Mouse (Mus musculus): Measurements from ENCODE around the gene Macc1. TPM values are rescaled to one million over a fixed set of nuclear protein-coding genes. Genes with fewer than 3 reads are reported as not detected.

The Macc1 gene
- polyA plus RNA-seq (2015; fragmentation: Nextera tagmentation; extraction: Ambion mirVana) = 0.04 and 0.14 TPM in 2 replicates

DNA sequence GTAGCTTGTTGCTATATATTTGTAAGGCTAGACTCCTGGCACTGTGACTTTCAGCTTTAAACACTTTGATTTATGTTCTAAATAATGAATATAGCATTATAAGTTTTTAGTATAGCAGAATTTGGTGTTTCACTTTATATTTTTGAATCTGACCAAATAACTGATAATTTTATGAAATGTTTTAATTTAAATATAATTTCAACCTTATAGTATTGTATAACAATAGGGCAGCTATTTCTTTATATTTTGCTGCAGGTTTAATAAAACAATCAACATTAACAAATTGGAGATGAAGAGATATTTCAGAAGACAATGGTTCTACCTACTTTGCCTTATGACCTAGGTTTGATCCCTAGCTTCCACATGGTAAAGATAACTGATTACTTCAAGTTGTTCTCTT is at the start of gene Macc1:
Gene Macc1, plus strand, starts transcription at position 301 of the 400 bp plus-strand sequence.
- Histone ChIP-seq H3K27ac (ENCODE audit: low read length) (no peak within 1 kb of the TSS), H3K4me3 (ENCODE audit: low read length) (no peak within 1 kb of the TSS), H3K36me3 (ENCODE audit: control insufficient read depth, insufficient read depth) (no peaks in the 10 kb centered on the region), H3K4me1 (ENCODE audit: control insufficient read depth, insufficient read depth, low read length) (no peaks in the 10 kb centered on the region), H3K27me3 (ENCODE audit: control insufficient read depth, insufficient read depth, low read length) (no peaks in the 10 kb centered on the region), H3K4me2 (ENCODE audit: low read depth, low read length) (no peak within 1 kb of the TSS), H3K9me3 (replicated peaks; ENCODE audit: control insufficient read depth, low read length) (no peaks in the 10 kb centered on the region), H3K9ac (ENCODE audit: low read length) (no peak within 1 kb of the TSS)
- ATAC-seq (replicated peaks; ENCODE audit: extremely low read depth, insufficient read depth, low FRiP score) = no peak

DNA sequence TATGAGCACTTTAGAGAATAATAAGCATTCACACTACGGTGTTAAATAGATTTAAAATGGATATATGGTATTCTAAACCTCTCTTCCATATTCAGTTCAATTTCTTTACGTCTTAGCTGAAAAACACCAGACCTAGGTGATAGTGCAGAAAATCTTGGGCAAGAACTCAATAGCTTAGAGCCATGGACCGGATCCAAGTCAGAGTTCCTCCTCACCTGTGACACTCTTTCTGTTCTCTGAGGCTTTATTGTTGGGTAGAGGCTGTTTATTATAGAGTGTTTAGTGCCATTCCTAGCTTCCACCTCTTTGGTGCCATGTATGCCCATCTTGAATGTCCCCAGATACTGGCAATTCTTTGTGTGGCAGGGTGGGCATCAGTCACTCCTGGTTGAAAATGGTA is 49.6 kb upstream of the Macc1 start:
- Histone ChIP-seq H3K36me3 (ENCODE audit: control insufficient read depth, insufficient read depth) (no peaks in the 10 kb centered on the region), H3K27me3 (ENCODE audit: control insufficient read depth, insufficient read depth, low read length) (no peaks in the 10 kb centered on the region), H3K9ac (ENCODE audit: low read length) (no peak overlapping the region), H3K4me3 (ENCODE audit: low read length) (no peak overlapping the region), H3K4me1 (ENCODE audit: control insufficient read depth, insufficient read depth, low read length) (no peaks in the 10 kb centered on the region), H3K4me2 (ENCODE audit: low read depth, low read length) (no peak overlapping the region), H3K9me3 (replicated peaks; ENCODE audit: control insufficient read depth, low read length) (no peaks in the 10 kb centered on the region), H3K27ac (ENCODE audit: low read length) (no peak overlapping the region)
- no peak for ATAC-seq (replicated peaks; ENCODE audit: extremely low read depth, insufficient read depth, low FRiP score)
- WGBS = 81% methylated on average over 3 of the region's 3 CpGs

DNA sequence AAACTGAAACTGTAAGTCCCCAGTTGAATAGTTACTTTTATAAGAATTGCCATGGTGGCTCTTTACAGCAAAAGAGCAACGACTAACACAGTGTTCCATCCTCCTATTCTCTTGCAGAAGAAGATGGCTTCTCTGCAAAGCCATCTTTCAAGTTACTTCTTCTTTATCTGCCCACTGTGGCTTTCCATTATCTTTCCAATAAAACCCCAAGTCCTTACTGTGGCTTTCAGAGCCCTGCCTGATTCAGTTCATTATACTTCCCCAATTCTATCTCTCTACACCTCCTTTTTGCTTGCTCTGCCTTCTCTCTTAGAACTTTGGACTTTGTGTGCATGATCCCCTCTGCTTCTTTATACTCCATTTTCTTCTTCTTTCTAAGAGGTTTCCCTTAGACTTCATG is 45.3 kb upstream of the Macc1 start:
- Histone ChIP-seq H3K4me2 (ENCODE audit: low read depth, low read length) (no peak overlapping the region), H3K4me1 (ENCODE audit: control insufficient read depth, insufficient read depth, low read length) (no peaks in the 10 kb centered on the region), H3K27ac (ENCODE audit: low read length) (no peak overlapping the region), H3K9ac (ENCODE audit: low read length) (no peak overlapping the region), H3K36me3 (ENCODE audit: control insufficient read depth, insufficient read depth) (no peaks in the 10 kb centered on the region), H3K4me3 (ENCODE audit: low read length) (no peak overlapping the region), H3K27me3 (ENCODE audit: control insufficient read depth, insufficient read depth, low read length) (no peaks in the 10 kb centered on the region), H3K9me3 (replicated peaks; ENCODE audit: control insufficient read depth, low read length) (no peaks in the 10 kb centered on the region)
- WGBS = 69% methylated on average over 1 of the region's 1 CpGs
- ATAC-seq (replicated peaks; ENCODE audit: extremely low read depth, insufficient read depth, low FRiP score) = no peak

- 63% methylated on average over 2 of the region's 2 CpGs for WGBS
- H3K4me1 ChIP-seq (ENCODE audit: control insufficient read depth, insufficient read depth, low read length) = no peaks in the 10 kb centered on the region
- no peak overlapping the region for H3K9ac ChIP-seq (ENCODE audit: low read length)
- no peak overlapping the region for H3K4me3 ChIP-seq (ENCODE audit: low read length)
- no peak overlapping the region for H3K27ac ChIP-seq (ENCODE audit: low read length)
- no peaks in the 10 kb centered on the region for H3K9me3 ChIP-seq (replicated peaks; ENCODE audit: control insufficient read depth, low read length)
- no peaks in the 10 kb centered on the region for H3K36me3 ChIP-seq (ENCODE audit: control insufficient read depth, insufficient read depth)
- no peaks in the 10 kb centered on the region for H3K27me3 ChIP-seq (ENCODE audit: control insufficient read depth, insufficient read depth, low read length)
- no peak overlapping the region for H3K4me2 ChIP-seq (ENCODE audit: low read depth, low read length)
- no peak for ATAC-seq (replicated peaks; ENCODE audit: extremely low read depth, insufficient read depth, low FRiP score)
Measured at GRCm38 (mm10) chr12:119270036-119270435, 44.0 kb upstream of the Macc1 start.

DNA sequence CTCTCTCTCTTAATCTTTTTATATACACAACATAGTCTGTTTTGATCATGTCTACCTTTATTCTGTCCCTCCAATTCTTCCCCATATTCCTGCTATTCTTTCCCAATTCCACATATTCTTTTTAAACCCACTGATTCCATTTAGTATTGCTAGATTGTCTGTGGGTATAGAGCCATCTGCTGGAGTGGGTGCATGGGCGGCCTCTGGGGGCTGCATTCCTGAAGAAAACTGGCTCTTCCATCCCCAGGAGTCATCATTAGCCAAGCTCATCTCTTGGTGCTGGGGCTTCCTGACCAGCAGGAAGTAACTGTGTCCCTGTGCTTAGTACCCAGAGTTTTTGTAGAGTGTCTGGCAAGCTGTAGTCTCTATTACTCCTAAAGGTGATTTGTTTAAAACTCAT is 42.1 kb upstream of the Macc1 start:
- Histone ChIP-seq H3K36me3 (ENCODE audit: control insufficient read depth, insufficient read depth) (no peaks in the 10 kb centered on the region), H3K4me2 (ENCODE audit: low read depth, low read length) (no peak overlapping the region), H3K9me3 (replicated peaks; ENCODE audit: control insufficient read depth, low read length) (no peaks in the 10 kb centered on the region), H3K4me3 (ENCODE audit: low read length) (no peak overlapping the region), H3K9ac (ENCODE audit: low read length) (no peak overlapping the region), H3K4me1 (ENCODE audit: control insufficient read depth, insufficient read depth, low read length) (no peaks in the 10 kb centered on the region), H3K27ac (ENCODE audit: low read length) (no peak overlapping the region), H3K27me3 (ENCODE audit: control insufficient read depth, insufficient read depth, low read length) (no peaks in the 10 kb centered on the region)
- ATAC-seq (replicated peaks; ENCODE audit: extremely low read depth, insufficient read depth, low FRiP score) = no peak
- WGBS = 77% methylated on average over 1 of the region's 1 CpGs

GRCm38 (mm10) chr12:119273605-119274004 is 40.5 kb upstream of the Macc1 start:
- 34% methylated on average over 1 of the region's 1 CpGs for WGBS
- Histone ChIP-seq H3K27ac (ENCODE audit: low read length) (no peak overlapping the region), H3K9me3 (replicated peaks; ENCODE audit: control insufficient read depth, low read length) (no peaks in the 10 kb centered on the region), H3K4me2 (ENCODE audit: low read depth, low read length) (no peak overlapping the region), H3K36me3 (ENCODE audit: control insufficient read depth, insufficient read depth) (no peaks in the 10 kb centered on the region), H3K9ac (ENCODE audit: low read length) (no peak overlapping the region), H3K27me3 (ENCODE audit: control insufficient read depth, insufficient read depth, low read length) (no peaks in the 10 kb centered on the region), H3K4me3 (ENCODE audit: low read length) (no peak overlapping the region), H3K4me1 (ENCODE audit: control insufficient read depth, insufficient read depth, low read length) (no peaks in the 10 kb centered on the region)
- no peak for ATAC-seq (replicated peaks; ENCODE audit: extremely low read depth, insufficient read depth, low FRiP score)

DNA sequence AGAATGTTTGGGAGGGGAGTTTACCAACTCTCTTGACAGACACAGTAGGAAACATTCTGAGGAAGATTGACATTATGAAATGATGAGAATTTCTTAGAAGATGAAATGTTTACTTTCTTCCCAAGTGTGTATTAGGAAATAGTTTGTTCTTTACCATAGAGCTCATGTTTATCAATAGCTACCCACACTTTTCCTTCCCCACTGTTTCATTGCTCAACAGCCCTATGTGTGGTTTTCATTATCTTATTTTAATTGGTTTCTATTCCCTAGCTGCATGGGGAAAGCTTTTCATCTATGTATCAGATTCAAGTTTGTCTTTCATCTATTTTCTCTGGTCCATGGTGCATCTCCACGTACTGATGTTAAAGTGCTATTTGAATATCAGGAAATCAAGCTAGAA is 37.8 kb upstream of the Macc1 start:
- ATAC-seq (replicated peaks; ENCODE audit: extremely low read depth, insufficient read depth, low FRiP score) = no peak
- WGBS = 83% methylated on average over 1 of the region's 1 CpGs
- Histone ChIP-seq H3K9me3 (replicated peaks; ENCODE audit: control insufficient read depth, low read length) (no peaks in the 10 kb centered on the region), H3K4me2 (ENCODE audit: low read depth, low read length) (no peak overlapping the region), H3K27me3 (ENCODE audit: control insufficient read depth, insufficient read depth, low read length) (no peaks in the 10 kb centered on the region), H3K27ac (ENCODE audit: low read length) (no peak overlapping the region), H3K9ac (ENCODE audit: low read length) (no peak overlapping the region), H3K4me3 (ENCODE audit: low read length) (no peak overlapping the region), H3K4me1 (ENCODE audit: control insufficient read depth, insufficient read depth, low read length) (no peaks in the 10 kb centered on the region), H3K36me3 (ENCODE audit: control insufficient read depth, insufficient read depth) (no peaks in the 10 kb centered on the region)

GRCm38 (mm10) chr12:119291618-119292017 is 22.5 kb upstream of the Macc1 start:
- WGBS = 95% methylated on average over 6 of the region's 6 CpGs
- no peak overlapping the region for H3K4me2 ChIP-seq (ENCODE audit: low read depth, low read length)
- ATAC-seq (replicated peaks; ENCODE audit: extremely low read depth, insufficient read depth, low FRiP score) = no peak
- H3K9ac ChIP-seq (ENCODE audit: low read length) = no peak overlapping the region
- no peak overlapping the region for H3K27ac ChIP-seq (ENCODE audit: low read length)
- no peak overlapping the region for H3K4me3 ChIP-seq (ENCODE audit: low read length)
- H3K9me3 ChIP-seq (replicated peaks; ENCODE audit: control insufficient read depth, low read length) = no peaks in the 10 kb centered on the region
- H3K4me1 ChIP-seq (ENCODE audit: control insufficient read depth, insufficient read depth, low read length) = no peaks in the 10 kb centered on the region
- H3K36me3 ChIP-seq (ENCODE audit: control insufficient read depth, insufficient read depth) = no peaks in the 10 kb centered on the region
- no peaks in the 10 kb centered on the region for H3K27me3 ChIP-seq (ENCODE audit: control insufficient read depth, insufficient read depth, low read length)

DNA sequence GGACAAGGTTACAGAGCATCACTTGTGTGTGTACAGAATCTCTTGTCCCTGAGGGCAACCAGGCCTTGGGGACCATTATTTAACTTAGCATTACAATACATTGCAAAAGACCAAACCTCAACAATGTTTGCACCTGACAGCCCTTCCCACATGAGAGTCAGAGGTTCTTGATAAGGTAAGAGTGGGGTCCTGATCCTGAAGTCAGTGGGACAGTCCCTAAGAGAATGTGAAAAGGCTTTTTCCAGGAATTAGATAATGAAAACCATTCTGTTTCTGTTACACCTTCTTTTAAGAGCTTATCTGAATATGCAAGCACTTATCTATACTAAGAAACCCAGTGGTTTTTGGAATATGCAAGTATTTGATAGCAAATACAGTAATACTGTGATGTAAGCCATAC is 10.5 kb upstream of the Macc1 start:
- no peaks in the 10 kb centered on the region for H3K36me3 ChIP-seq (ENCODE audit: control insufficient read depth, insufficient read depth)
- H3K27ac ChIP-seq (ENCODE audit: low read length) = no peak overlapping the region
- no peaks in the 10 kb centered on the region for H3K27me3 ChIP-seq (ENCODE audit: control insufficient read depth, insufficient read depth, low read length)
- H3K4me2 ChIP-seq (ENCODE audit: low read depth, low read length) = no peak overlapping the region
- no peak overlapping the region for H3K4me3 ChIP-seq (ENCODE audit: low read length)
- H3K9ac ChIP-seq (ENCODE audit: low read length) = no peak overlapping the region
- H3K4me1 ChIP-seq (ENCODE audit: control insufficient read depth, insufficient read depth, low read length) = no peaks in the 10 kb centered on the region
- ATAC-seq (replicated peaks; ENCODE audit: extremely low read depth, insufficient read depth, low FRiP score) = no peak
- no peaks in the 10 kb centered on the region for H3K9me3 ChIP-seq (replicated peaks; ENCODE audit: control insufficient read depth, low read length)
